Mouse (Mus musculus) c-Kit-positive CD71-positive TER-119-positive erythroid progenitor cells, embryonic 14.5 days (primary cell): Measurements from ENCODE around the gene Adcy2.

Experiments used
- DNase-seq: peaks from one replicate; pipeline ENCODE4 v3.0.0-alpha.2; 2013; ENCODE audit warnings: low spot score

Adcy2 gene

GRCm38 (mm10) chr13:68622792-68623191 is 376.5 kb downstream of the Adcy2 start:
- no peak for DNase-seq

- no peak for DNase-seq
Observed at GRCm38 (mm10) chr13:68607652-68608405, 391.5 kb downstream of the Adcy2 start.

GRCm38 (mm10) chr13:68605689-68606126 is 393.6 kb downstream of the Adcy2 start:
- DNase-seq: peak; percentile 22

GRCm38 (mm10) chr13:68603085-68603484 is 396.3 kb downstream of the Adcy2 start:
- no peak for DNase-seq

- DNase-seq: no peak
Observed at GRCm38 (mm10) chr13:68601184-68601583, 398.2 kb downstream of the Adcy2 start.

GRCm38 (mm10) chr13:68598953-68599352 is 400.4 kb downstream of the Adcy2 start:
- DNase-seq: no peak

- peak; percentile 24 for DNase-seq
Observed at GRCm38 (mm10) chr13:68597667-68598066, 401.7 kb downstream of the Adcy2 start.

- no peak for DNase-seq
Observed at GRCm38 (mm10) chr13:68597199-68597598, 402.1 kb downstream of the Adcy2 start, which contains the start of gene 1700001L19Rik. Gene 1700001L19Rik (plus strand): TSS chr13:68597421.

GRCm38 (mm10) chr13:68593797-68594196 is 405.5 kb downstream of the Adcy2 start:
- no peak for DNase-seq

- no peak for DNase-seq
Observed at GRCm38 (mm10) chr13:68588352-68588751, 411.0 kb downstream of the Adcy2 start.

GRCm38 (mm10) chr13:68585441-68585840 is 413.9 kb downstream of the Adcy2 start:
- no peak for DNase-seq

- no peak for DNase-seq
Observed at GRCm38 (mm10) chr13:68583961-68584360, 415.4 kb downstream of the Adcy2 start.

- peak; percentile 28 for DNase-seq
Observed at GRCm38 (mm10) chr13:68582517-68582780, 416.9 kb downstream of the Adcy2 start.

GRCm38 (mm10) chr13:68581747-68582516 is 417.4 kb downstream of the Adcy2 start, which contains the start of the genes Mtrr and Fastkd3:
Gene Mtrr (minus strand): TSS chr13:68582149.
Gene Fastkd3 (plus strand): TSS chr13:68582234.
- peak; percentile 87 for DNase-seq

GRCm38 (mm10) chr13:68581086-68581740 is 418.1 kb downstream of the Adcy2 start:
- peak; percentile 20 for DNase-seq

- no peak for DNase-seq
Observed at GRCm38 (mm10) chr13:68577945-68578344, 421.4 kb downstream of the Adcy2 start.

- no peak for DNase-seq
Observed at GRCm38 (mm10) chr13:68574398-68574797, 424.9 kb downstream of the Adcy2 start.

GRCm38 (mm10) chr13:68572966-68573913 is 426.1 kb downstream of the Adcy2 start:
- DNase-seq: no peak

GRCm38 (mm10) chr13:68572247-68572646 is 427.1 kb downstream of the Adcy2 start:
- DNase-seq: no peak
